Mouse (Mus musculus) neural tube, embryonic 15.5 days (tissue): Measurements from ENCODE around the gene Foxc2. TPM values are rescaled to one million over a fixed set of nuclear protein-coding genes. Genes with fewer than 3 reads are reported as not detected.

Experiments used
- ATAC-seq: fragments of 200-750 bp; cut with Nextera tagmentation; 2 replicates; pipeline ENCODE4 v1.8.0; 2017; ENCODE audit warnings: mild to moderate bottlenecking, moderate TSS enrichment, moderate library complexity; ENCODE audit not compliant: low FRiP score
- H3K27ac ChIP-seq: fragments of 300-500 bp; sonication (generic); replicated peaks from 2 replicates; pipeline ENCODE4 v1.5.1; 2015; ENCODE audit warnings: mild to moderate bottlenecking, inconsistent platforms
- H3K27me3 ChIP-seq: fragments of 300-500 bp; sonication (generic); replicated peaks from 2 replicates; pipeline ENCODE4 v1.6.1; 2015; ENCODE audit warnings: inconsistent platforms
- H3K36me3 ChIP-seq: fragments of 300-500 bp; sonication (generic); 2 replicates; pipeline ENCODE4 v1.6.1; 2015; ENCODE audit warnings: inconsistent platforms
- H3K4me1 ChIP-seq: fragments of 300-500 bp; sonication (generic); 2 replicates; pipeline ENCODE4 v1.6.1; 2015; ENCODE audit warnings: inconsistent platforms
- H3K4me2 ChIP-seq: fragments of 300-500 bp; sonication (generic); 2 replicates; pipeline ENCODE4 v1.6.1; 2015; ENCODE audit warnings: inconsistent platforms, mild to moderate bottlenecking, moderate library complexity
- H3K4me3 ChIP-seq: fragments of 300-500 bp; sonication (generic); replicated peaks from 2 replicates; pipeline ENCODE4 v1.5.1; 2015; ENCODE audit warnings: mild to moderate bottlenecking, inconsistent platforms
- H3K9ac ChIP-seq: fragments of 300-500 bp; sonication (generic); replicated peaks from 2 replicates; pipeline ENCODE4 v1.6.1; 2015; ENCODE audit warnings: mild to moderate bottlenecking, inconsistent platforms
- H3K9me3 ChIP-seq: fragments of 300-500 bp; sonication (generic); replicated peaks from 2 replicates; pipeline ENCODE4 v1.6.1; 2016; ENCODE audit warnings: inconsistent platforms
- WGBS: fragments of 180-500 bp; shearing (Covaris S2); methylation state at CpG from one replicate; pipeline ENCODE4 v1.1.7; 2015; ENCODE audit warnings: mixed read lengths; 5-methylcytosine and 5-hydroxymethylcytosine counted together
- polyA plus RNA-seq: library from polyadenylated mRNA; unstranded; fragments of >200 nt; fragmentation: Nextera tagmentation; extraction: Ambion mirVana; gene quantifications from 2 replicates; pipeline ENCODE4 v1.2.1, GENCODE M21; 2015

The Foxc2 gene
- polyA plus RNA-seq, 1 experiment from 2014 or later = 3.4 TPM

- H3K27me3 ChIP-seq = peaks cover 65% of the 10 kb centered on the region
- peaks cover 27% of the 10 kb centered on the region for H3K4me1 ChIP-seq
- no peak overlapping the region for H3K9ac ChIP-seq
- no peak overlapping the region for H3K4me3 ChIP-seq
- 0 out of 2 replicates have a peak overlapping the region, but pooled peaks have one; percentile 5 for H3K4me2 ChIP-seq
- H3K9me3 ChIP-seq = no peaks in the 10 kb centered on the region
- ATAC-seq = peak; percentile 19; the same call in 1 of the 2 replicates
- H3K36me3 ChIP-seq = no peaks in the 10 kb centered on the region
- WGBS = 1% methylated on average over 21 of the region's 21 CpGs
- H3K27ac ChIP-seq = no peak overlapping the region
These were observed 2.7 kb upstream of the Foxc2 start for GRCm38 (mm10) chr8:121113261-121113660.

- under 1% methylated on average over 25 of the region's 25 CpGs for WGBS
- Histone ChIP-seq H3K27me3 (peaks cover 83% of the 10 kb centered on the region), H3K9ac (no peak overlapping the region), H3K36me3 (no peaks in the 10 kb centered on the region), H3K9me3 (no peaks in the 10 kb centered on the region), H3K4me2 (peak overlapping the region; percentile 31), H3K27ac (no peak overlapping the region), H3K4me1 (peaks cover 22% of the 10 kb centered on the region), H3K4me3 (no peak overlapping the region; the same call in 1 of the 2 replicates)
- ATAC-seq = no peak
These were observed 835 bp upstream of the Foxc2 start for GRCm38 (mm10) chr8:121115136-121115535.

GRCm38 (mm10) chr8:121116591-121117185, 717 bp downstream of the Foxc2 start:
- Histone ChIP-seq H3K27ac (0 out of 2 replicates have a peak overlapping the region, but pooled peaks have one; percentile 39), H3K4me3 (peak overlapping the region; percentile 39), H3K4me2 (peak overlapping the region; percentile 59), H3K9ac (peak overlapping the region; percentile 24; the same call in 1 of the 2 replicates), H3K27me3 (peaks cover 90% of the 10 kb centered on the region), H3K4me1 (peaks cover 22% of the 10 kb centered on the region), H3K36me3 (no peaks in the 10 kb centered on the region), H3K9me3 (no peaks in the 10 kb centered on the region)
- no peak for ATAC-seq
- under 1% methylated on average over 55 of the region's 55 CpGs for whole genome bisulfite sequencing

- peaks cover 22% of the 10 kb centered on the region for H3K4me1 ChIP-seq
- H3K9me3 ChIP-seq = no peaks in the 10 kb centered on the region
- peak overlapping the region; percentile 39 for H3K4me3 ChIP-seq
- no peaks in the 10 kb centered on the region for H3K36me3 ChIP-seq
- peaks cover 91% of the 10 kb centered on the region for H3K27me3 ChIP-seq
- no peak overlapping the region for H3K27ac ChIP-seq
- WGBS = under 1% methylated on average over 62 of the region's 62 CpGs
- H3K9ac ChIP-seq = 0 out of 2 replicates have a peak overlapping the region, but pooled peaks have one; percentile 1
- no peak for ATAC-seq
- H3K4me2 ChIP-seq = peak overlapping the region; percentile 59
These were observed 1.2 kb downstream of the Foxc2 start for GRCm38 (mm10) chr8:121117186-121117651.

GRCm38 (mm10) chr8:121117906-121118305, 1.9 kb downstream of the Foxc2 start:
- no peak overlapping the region for H3K27ac ChIP-seq
- H3K4me3 ChIP-seq = peak overlapping the region; percentile 39
- peaks cover 92% of the 10 kb centered on the region for H3K27me3 ChIP-seq
- no peaks in the 10 kb centered on the region for H3K9me3 ChIP-seq
- H3K9ac ChIP-seq = no peak overlapping the region
- no peaks in the 10 kb centered on the region for H3K36me3 ChIP-seq
- H3K4me1 ChIP-seq = peaks cover 22% of the 10 kb centered on the region
- peak overlapping the region; percentile 59; the same call in 1 of the 2 replicates for H3K4me2 ChIP-seq
- WGBS = 3% methylated on average over 28 of the region's 28 CpGs
- ATAC-seq = no peak

- Histone ChIP-seq H3K4me2 (no peak overlapping the region), H3K27ac (no peak overlapping the region), H3K4me3 (peak overlapping the region; percentile 39), H3K4me1 (peaks cover 15% of the 10 kb centered on the region), H3K27me3 (peaks cover 96% of the 10 kb centered on the region), H3K36me3 (no peaks in the 10 kb centered on the region), H3K9me3 (no peaks in the 10 kb centered on the region), H3K9ac (no peak overlapping the region)
- ATAC-seq = no peak
- 2% methylated on average over 18 of the region's 18 CpGs for WGBS
These were observed 2.9 kb downstream of the Foxc2 start for GRCm38 (mm10) chr8:121118634-121119420.

GRCm38 (mm10) chr8:121119635-121120455, 3.9 kb downstream of the Foxc2 start:
- ATAC-seq = no peak
- peaks cover 17% of the 10 kb centered on the region for H3K4me1 ChIP-seq
- no peak overlapping the region for H3K27ac ChIP-seq
- H3K36me3 ChIP-seq = no peaks in the 10 kb centered on the region
- no peak overlapping the region for H3K9ac ChIP-seq
- H3K4me3 ChIP-seq = peak overlapping the region; percentile 23
- peaks cover 97% of the 10 kb centered on the region for H3K27me3 ChIP-seq
- WGBS = 7% methylated on average over 12 of the region's 12 CpGs
- 0 out of 2 replicates have a peak overlapping the region, but pooled peaks have one; percentile 3 for H3K4me2 ChIP-seq
- no peaks in the 10 kb centered on the region for H3K9me3 ChIP-seq

- no peak overlapping the region for H3K27ac ChIP-seq
- no peaks in the 10 kb centered on the region for H3K9me3 ChIP-seq
- peaks cover 97% of the 10 kb centered on the region for H3K27me3 ChIP-seq
- peaks cover 23% of the 10 kb centered on the region for H3K4me1 ChIP-seq
- no peaks in the 10 kb centered on the region for H3K36me3 ChIP-seq
- H3K9ac ChIP-seq = no peak overlapping the region
- ATAC-seq = no peak
- 2% methylated on average over 17 of the region's 17 CpGs for WGBS
- 0 out of 2 replicates have a peak overlapping the region, but pooled peaks have one; percentile 3 for H3K4me2 ChIP-seq
- H3K4me3 ChIP-seq = peak overlapping the region; percentile 23; the same call in 1 of the 2 replicates
These were observed 4.8 kb downstream of the Foxc2 start for GRCm38 (mm10) chr8:121120456-121121419.

GRCm38 (mm10) chr8:121121704-121122103, 5.7 kb downstream of the Foxc2 start:
- peaks cover 98% of the 10 kb centered on the region for H3K27me3 ChIP-seq
- no peaks in the 10 kb centered on the region for H3K36me3 ChIP-seq
- no peak for ATAC-seq
- no peak overlapping the region for H3K27ac ChIP-seq
- no peak overlapping the region for H3K9ac ChIP-seq
- no peaks in the 10 kb centered on the region for H3K9me3 ChIP-seq
- no peak overlapping the region for H3K4me2 ChIP-seq
- no peak overlapping the region for H3K4me3 ChIP-seq
- WGBS = 6% methylated on average over 8 of the region's 8 CpGs
- H3K4me1 ChIP-seq = peaks cover 16% of the 10 kb centered on the region

- Histone ChIP-seq H3K9ac (no peak overlapping the region), H3K27me3 (peaks cover 98% of the 10 kb centered on the region), H3K4me2 (no peak overlapping the region), H3K4me1 (peaks cover 14% of the 10 kb centered on the region), H3K4me3 (no peak overlapping the region), H3K36me3 (no peaks in the 10 kb centered on the region), H3K27ac (no peak overlapping the region), H3K9me3 (no peaks in the 10 kb centered on the region)
- ATAC-seq = no peak
- 8% methylated on average over 7 of the region's 7 CpGs for WGBS
These were observed 6.4 kb downstream of the Foxc2 start for GRCm38 (mm10) chr8:121122368-121122767.
